Mouse (Mus musculus) neutrophil, adult 83 days (primary cell): ENCODE data around the gene Gm3252. TPM values are rescaled to one million over a fixed set of nuclear protein-coding genes. Genes with fewer than 3 reads are reported as not detected.

ENCODE experiments used
- total RNA-seq, 2 experiments: library from RNA; stranded (reverse); gene quantifications; one replicate each; pipeline ENCODE4 v1.2.4; 2023

Gm3252 gene
- total RNA-seq = not detected

GRCm38 (mm10) chr14:4726038-4726880, at the start of gene Gm3252:
Gene Gm3252, plus strand, starts transcription at chr14:4726775.

GRCm38 (mm10) chr14:4708938-4709337, 17.6 kb upstream of the Gm3252 start, which contains the start of gene Gm7876:
Gene Gm7876, plus strand, starts transcription at chr14:4709238.

GRCm38 (mm10) chr14:4776037-4776436, 49.5 kb downstream of the Gm3252 start, which contains the start of gene Gm9602:
Gene Gm9602, plus strand, starts transcription at chr14:4776337.

Other genes with a start within 250 kb of the Gm3252 start
- not detected for gene Gm3182, start 245.0 kb upstream of the Gm3252 start, total RNA-seq
- not detected for gene Gm3047, start 171.4 kb upstream of the Gm3252 start, total RNA-seq
- not detected for gene Gm8159, start 94.4 kb upstream of the Gm3252 start, total RNA-seq
- gene Gm3239, start 62.6 kb upstream of the Gm3252 start, total RNA-seq = not detected
- not detected for gene Gm7876, start 17.5 kb upstream of the Gm3252 start, total RNA-seq
- not detected for gene Gm9602, start 49.6 kb downstream of the Gm3252 start, total RNA-seq
- gene Gm3269, start 111.3 kb downstream of the Gm3252 start, total RNA-seq = not detected
- not detected for gene Gm3264, start 128.8 kb downstream of the Gm3252 start, total RNA-seq
- gene Gm3278, start 165.6 kb downstream of the Gm3252 start, total RNA-seq = not detected